Mouse (Mus musculus) testis, adult 2 months (tissue): ENCODE results near the gene Cmtm7.

ENCODE experiments used
- CTCF ChIP-seq: fragments of 200-500 bp; IDR thresholded peaks from 2 replicates; pipeline ENCODE4 v1.5.1; 2012; ENCODE audit warnings: low read depth, mild to moderate bottlenecking, inconsistent platforms, low read length, moderate library complexity; ENCODE audit not compliant: control insufficient read depth, insufficient read depth, insufficient replicate concordance
- POLR2A ChIP-seq: fragments of 200-500 bp; IDR thresholded peaks from 2 replicates; pipeline ENCODE4 v1.6.1; 2012; ENCODE audit warnings: low read depth, mild to moderate bottlenecking, inconsistent platforms, low read length, moderate library complexity; ENCODE audit not compliant: control insufficient read depth

DNA sequence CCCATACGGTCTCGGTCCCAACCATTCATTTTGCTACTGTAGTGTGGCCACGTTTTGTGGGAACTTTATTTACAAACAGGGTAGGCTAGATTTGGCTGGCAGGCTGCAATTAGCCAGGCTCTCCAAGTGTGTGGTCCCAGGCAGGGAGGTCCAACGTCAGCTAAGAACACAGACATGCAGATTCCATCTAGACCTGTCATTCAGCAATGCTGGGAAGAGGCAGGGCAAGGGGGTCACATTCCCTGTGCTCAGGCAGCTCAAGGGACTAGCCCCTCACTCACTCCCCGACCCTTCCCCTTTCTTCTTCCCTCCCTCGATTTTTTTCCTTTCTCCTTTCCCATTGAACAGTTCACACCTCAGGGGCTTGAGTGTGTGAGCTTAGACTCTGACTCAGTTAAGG is 17.2 kb upstream of the Cmtm7 start:
- TF ChIP-seq CTCF: no peak
- no peak for TF ChIP-seq POLR2A
